Mouse (Mus musculus): ENCODE data around the gene Paxbp1. TPM values are rescaled to one million over a fixed set of nuclear protein-coding genes. Genes with fewer than 3 reads are reported as not detected.

Gene Paxbp1
- polyA plus RNA-seq, 1 experiment from 2014 or later, result 35.9 TPM

DNA sequence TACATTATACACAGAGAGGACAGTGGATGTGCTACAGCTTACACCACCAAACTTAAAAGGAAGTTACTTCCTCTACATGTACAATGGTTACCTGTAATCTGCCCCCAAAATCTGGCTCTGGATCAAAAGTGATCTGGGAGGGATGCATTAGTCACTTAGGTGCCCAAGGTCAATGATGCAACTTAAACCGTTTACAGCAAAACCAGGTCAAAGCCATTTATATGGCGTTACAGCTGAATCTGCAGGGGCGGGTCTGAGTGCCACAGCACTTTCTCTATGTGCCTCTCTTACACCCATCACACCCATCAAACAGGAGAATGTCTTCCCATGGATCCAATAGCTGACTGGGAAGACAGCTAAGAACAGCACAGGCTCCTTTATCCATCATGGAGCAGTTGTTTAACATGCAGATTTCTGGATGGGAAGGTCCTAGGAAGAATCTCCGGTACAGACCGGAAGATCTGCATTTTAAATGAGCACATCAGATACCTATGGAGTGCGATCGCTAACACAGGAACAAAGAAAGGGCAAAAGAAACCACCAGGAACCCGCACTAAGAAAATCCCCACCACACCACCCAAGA lies 15.1 kb downstream of the Paxbp1 start:
- H3K36me3 ChIP-seq (ENCODE audit: control insufficient read depth, insufficient read depth, low read length), result peaks cover 20% of the 10 kb centered on the region
- H3K27ac ChIP-seq (ENCODE audit: low read length), result no peak overlapping the region
- H3K27me3 ChIP-seq (replicated peaks; ENCODE audit: control insufficient read depth, insufficient read depth, low read length), result no peaks in the 10 kb centered on the region
- peaks cover 2% of the 10 kb centered on the region; the same call in 1 of the 2 replicates for H3K9me3 ChIP-seq (ENCODE audit: control insufficient read depth, low read length)
- no peak overlapping the region for H3K9ac ChIP-seq (ENCODE audit: low read depth, low read length)
- H3K4me1 ChIP-seq (ENCODE audit: control insufficient read depth, insufficient read depth, low read length), result no peaks in the 10 kb centered on the region
- no peak overlapping the region for H3K4me2 ChIP-seq (ENCODE audit: low read depth, low read length)
- 89% methylated on average over 8 of the region's 8 CpGs for WGBS
- ATAC-seq, result no peak
- no peak overlapping the region for H3K4me3 ChIP-seq (ENCODE audit: low read length)

GRCm38 (mm10) chr16:91026290-91026689 lies 18.1 kb downstream of the Paxbp1 start:
- Histone ChIP-seq H3K4me1 (ENCODE audit: control insufficient read depth, insufficient read depth, low read length) (no peaks in the 10 kb centered on the region), H3K9me3 (ENCODE audit: control insufficient read depth, low read length) (peaks cover 2% of the 10 kb centered on the region), H3K27me3 (replicated peaks; ENCODE audit: control insufficient read depth, insufficient read depth, low read length) (no peaks in the 10 kb centered on the region), H3K36me3 (ENCODE audit: control insufficient read depth, insufficient read depth, low read length) (peaks cover 24% of the 10 kb centered on the region), H3K4me2 (ENCODE audit: low read depth, low read length) (no peak overlapping the region), H3K9ac (ENCODE audit: low read depth, low read length) (no peak overlapping the region), H3K27ac (ENCODE audit: low read length) (no peak overlapping the region), H3K4me3 (ENCODE audit: low read length) (no peak overlapping the region)
- WGBS, result 93% methylated on average over 4 of the region's 4 CpGs
- ATAC-seq, result no peak

GRCm38 (mm10) chr16:91023384-91023783 lies 21.0 kb downstream of the Paxbp1 start:
- Histone ChIP-seq H3K27me3 (replicated peaks; ENCODE audit: control insufficient read depth, insufficient read depth, low read length) (no peaks in the 10 kb centered on the region), H3K4me2 (ENCODE audit: low read depth, low read length) (no peak overlapping the region), H3K27ac (ENCODE audit: low read length) (no peak overlapping the region), H3K4me3 (ENCODE audit: low read length) (no peak overlapping the region), H3K4me1 (ENCODE audit: control insufficient read depth, insufficient read depth, low read length) (no peaks in the 10 kb centered on the region), H3K9ac (ENCODE audit: low read depth, low read length) (no peak overlapping the region), H3K9me3 (ENCODE audit: control insufficient read depth, low read length) (peaks cover 2% of the 10 kb centered on the region), H3K36me3 (ENCODE audit: control insufficient read depth, insufficient read depth, low read length) (peaks cover 26% of the 10 kb centered on the region)
- 89% methylated on average over 1 of the region's 1 CpGs for WGBS
- no peak for ATAC-seq

DNA sequence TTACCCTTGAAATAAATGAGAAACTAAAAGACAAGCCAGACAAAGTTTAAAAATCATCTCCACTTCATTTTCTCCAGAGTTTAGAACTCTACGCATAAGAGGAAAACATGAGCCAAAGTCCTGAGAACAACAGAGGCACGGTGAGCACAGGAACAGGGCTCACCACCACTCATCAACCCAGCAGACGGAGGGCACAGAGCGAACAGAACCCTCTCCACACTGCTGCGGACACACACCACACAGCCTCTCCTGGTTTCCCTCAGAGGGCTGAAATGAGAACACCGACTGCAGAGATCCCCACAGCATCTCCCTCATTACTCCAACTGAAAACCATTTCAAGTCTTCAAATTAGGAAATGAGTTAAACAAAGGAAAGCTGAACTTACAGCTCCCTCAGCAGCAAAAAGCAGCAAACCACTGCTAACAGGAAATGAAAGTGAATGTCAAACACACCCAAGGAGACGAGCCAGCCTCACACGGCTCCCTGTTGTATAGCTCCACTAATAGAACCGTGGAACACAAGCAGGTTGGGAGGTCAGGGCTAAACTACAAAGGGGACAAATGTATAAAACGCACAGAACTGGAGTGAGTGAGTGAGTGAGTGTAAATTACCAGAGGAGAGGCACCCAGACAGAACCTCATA lies 23.4 kb downstream of the Paxbp1 start:
- no peaks in the 10 kb centered on the region for H3K27me3 ChIP-seq (replicated peaks; ENCODE audit: control insufficient read depth, insufficient read depth, low read length)
- H3K9me3 ChIP-seq (ENCODE audit: control insufficient read depth, low read length), result peaks cover 2% of the 10 kb centered on the region
- no peaks in the 10 kb centered on the region for H3K4me1 ChIP-seq (ENCODE audit: control insufficient read depth, insufficient read depth, low read length)
- no peak overlapping the region for H3K4me2 ChIP-seq (ENCODE audit: low read depth, low read length)
- H3K9ac ChIP-seq (ENCODE audit: low read depth, low read length), result no peak overlapping the region
- H3K4me3 ChIP-seq (ENCODE audit: low read length), result no peak overlapping the region
- no peak overlapping the region for H3K27ac ChIP-seq (ENCODE audit: low read length)
- 87% methylated on average over 10 of the region's 10 CpGs for WGBS
- no peak for ATAC-seq
- peaks cover 25% of the 10 kb centered on the region for H3K36me3 ChIP-seq (ENCODE audit: control insufficient read depth, insufficient read depth, low read length)

- 97% methylated on average over 4 of the region's 4 CpGs for WGBS
- no peak overlapping the region for H3K4me2 ChIP-seq (ENCODE audit: low read depth, low read length)
- no peak overlapping the region for H3K27ac ChIP-seq (ENCODE audit: low read length)
- H3K9ac ChIP-seq (ENCODE audit: low read depth, low read length), result no peak overlapping the region
- no peak for ATAC-seq
- peaks cover 16% of the 10 kb centered on the region for H3K36me3 ChIP-seq (ENCODE audit: control insufficient read depth, insufficient read depth, low read length)
- H3K4me1 ChIP-seq (ENCODE audit: control insufficient read depth, insufficient read depth, low read length), result no peaks in the 10 kb centered on the region
- no peaks in the 10 kb centered on the region for H3K27me3 ChIP-seq (replicated peaks; ENCODE audit: control insufficient read depth, insufficient read depth, low read length)
- H3K4me3 ChIP-seq (ENCODE audit: low read length), result no peak overlapping the region
- H3K9me3 ChIP-seq (ENCODE audit: control insufficient read depth, low read length), result peaks cover 2% of the 10 kb centered on the region
These were observed 24.9 kb downstream of the Paxbp1 start for GRCm38 (mm10) chr16:91019476-91019875.

GRCm38 (mm10) chr16:91015761-91016160 lies 28.6 kb downstream of the Paxbp1 start:
- 0 out of 2 replicates have a peak, but pooled peaks cover 3% of the 10 kb centered on the region for H3K36me3 ChIP-seq (ENCODE audit: control insufficient read depth, insufficient read depth, low read length)
- no peaks in the 10 kb centered on the region for H3K9me3 ChIP-seq (ENCODE audit: control insufficient read depth, low read length)
- 82% methylated on average over 4 of the region's 4 CpGs for WGBS
- H3K9ac ChIP-seq (ENCODE audit: low read depth, low read length), result no peak overlapping the region
- no peak overlapping the region for H3K4me3 ChIP-seq (ENCODE audit: low read length)
- H3K27me3 ChIP-seq (replicated peaks; ENCODE audit: control insufficient read depth, insufficient read depth, low read length), result no peaks in the 10 kb centered on the region
- ATAC-seq, result no peak
- H3K27ac ChIP-seq (ENCODE audit: low read length), result no peak overlapping the region
- 0 out of 2 replicates have a peak, but pooled peaks cover 4% of the 10 kb centered on the region for H3K4me1 ChIP-seq (ENCODE audit: control insufficient read depth, insufficient read depth, low read length)
- no peak overlapping the region for H3K4me2 ChIP-seq (ENCODE audit: low read depth, low read length)

DNA sequence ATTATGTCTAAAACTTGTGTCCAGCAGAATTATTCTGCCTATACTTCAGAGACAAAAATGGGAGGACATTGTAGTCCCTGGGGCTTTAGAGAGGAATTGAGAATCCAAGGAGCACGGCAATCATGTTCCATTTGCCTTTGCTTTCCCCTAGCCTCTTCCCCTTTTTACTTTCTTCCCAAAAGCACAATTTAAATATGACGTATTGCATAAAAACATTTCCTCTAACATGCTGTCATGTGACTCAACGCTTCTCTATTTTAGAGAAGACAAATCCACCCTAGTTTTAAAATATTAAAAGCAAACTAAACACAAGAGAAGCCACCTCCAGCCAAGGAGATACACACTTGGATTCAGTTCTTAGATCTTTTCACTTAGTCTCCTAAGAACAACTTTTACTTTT lies 32.5 kb downstream of the Paxbp1 start:
- 33% methylated on average over 3 of the region's 3 CpGs for WGBS
- Histone ChIP-seq H3K9me3 (ENCODE audit: control insufficient read depth, low read length) (no peaks in the 10 kb centered on the region), H3K4me1 (ENCODE audit: control insufficient read depth, insufficient read depth, low read length) (0 out of 2 replicates have a peak, but pooled peaks cover 4% of the 10 kb centered on the region), H3K9ac (ENCODE audit: low read depth, low read length) (no peak overlapping the region), H3K36me3 (ENCODE audit: control insufficient read depth, insufficient read depth, low read length) (0 out of 2 replicates have a peak, but pooled peaks cover 3% of the 10 kb centered on the region), H3K27ac (ENCODE audit: low read length) (peak overlapping the region; percentile 91), H3K4me3 (ENCODE audit: low read length) (peak overlapping the region; percentile 88), H3K27me3 (replicated peaks; ENCODE audit: control insufficient read depth, insufficient read depth, low read length) (no peaks in the 10 kb centered on the region), H3K4me2 (ENCODE audit: low read depth, low read length) (peak overlapping the region; percentile 58)
- no peak for ATAC-seq

DNA sequence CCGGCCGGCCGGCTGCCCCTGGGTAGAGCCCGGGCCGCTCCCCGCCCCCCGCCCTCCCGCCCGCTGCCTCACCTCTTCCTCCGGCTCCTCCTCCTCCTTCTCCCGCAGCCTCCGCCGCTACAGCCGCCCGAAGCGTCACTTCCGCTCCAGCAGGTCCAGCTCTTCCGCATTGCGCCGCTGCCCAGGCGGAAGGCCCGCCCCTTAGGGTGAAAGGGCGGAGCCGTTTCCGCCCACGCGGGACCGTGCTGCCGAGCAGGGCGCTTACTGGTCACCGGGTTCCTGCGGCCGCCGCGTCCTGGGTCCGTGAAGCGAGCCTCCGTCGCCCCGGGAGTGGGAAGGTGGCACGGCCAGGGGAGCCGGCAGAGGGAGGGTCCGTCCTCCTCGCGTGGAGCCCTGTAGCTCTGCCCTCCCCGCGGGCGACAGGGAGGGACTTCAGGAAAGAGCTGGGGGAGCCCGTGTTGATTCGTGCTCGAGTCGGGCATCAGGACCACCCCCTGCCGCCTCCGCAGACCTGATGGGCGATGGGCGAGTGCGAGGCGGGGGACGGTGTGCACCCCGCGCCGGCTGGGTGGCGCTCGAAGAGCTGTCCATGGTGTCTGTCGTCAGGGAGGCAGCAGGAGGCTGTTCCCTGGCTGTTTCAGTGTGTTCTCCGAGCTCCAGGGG lies 33.2 kb downstream of the Paxbp1 start, which contains the start of gene Synj1:
Synj1 (minus strand) TSS at position 288 of the 663 bp plus-strand sequence.
- under 1% methylated on average over 57 of the region's 66 CpGs for WGBS
- 0 out of 2 replicates have a peak, but pooled peaks cover 3% of the 10 kb centered on the region for H3K36me3 ChIP-seq (ENCODE audit: control insufficient read depth, insufficient read depth, low read length)
- no peaks in the 10 kb centered on the region for H3K27me3 ChIP-seq (replicated peaks; ENCODE audit: control insufficient read depth, insufficient read depth, low read length)
- peak within 1 kb of the TSS; percentile 89 for H3K9ac ChIP-seq (ENCODE audit: low read depth, low read length)
- H3K27ac ChIP-seq (ENCODE audit: low read length), result peak within 1 kb of the TSS; percentile 91
- no peaks in the 10 kb centered on the region for H3K9me3 ChIP-seq (ENCODE audit: control insufficient read depth, low read length)
- 0 out of 2 replicates have a peak, but pooled peaks cover 4% of the 10 kb centered on the region for H3K4me1 ChIP-seq (ENCODE audit: control insufficient read depth, insufficient read depth, low read length)
- peak within 1 kb of the TSS; percentile 72 for H3K4me2 ChIP-seq (ENCODE audit: low read depth, low read length)
- peak within 1 kb of the TSS; percentile 88 for H3K4me3 ChIP-seq (ENCODE audit: low read length)
- ATAC-seq, result peak; percentile 98

DNA sequence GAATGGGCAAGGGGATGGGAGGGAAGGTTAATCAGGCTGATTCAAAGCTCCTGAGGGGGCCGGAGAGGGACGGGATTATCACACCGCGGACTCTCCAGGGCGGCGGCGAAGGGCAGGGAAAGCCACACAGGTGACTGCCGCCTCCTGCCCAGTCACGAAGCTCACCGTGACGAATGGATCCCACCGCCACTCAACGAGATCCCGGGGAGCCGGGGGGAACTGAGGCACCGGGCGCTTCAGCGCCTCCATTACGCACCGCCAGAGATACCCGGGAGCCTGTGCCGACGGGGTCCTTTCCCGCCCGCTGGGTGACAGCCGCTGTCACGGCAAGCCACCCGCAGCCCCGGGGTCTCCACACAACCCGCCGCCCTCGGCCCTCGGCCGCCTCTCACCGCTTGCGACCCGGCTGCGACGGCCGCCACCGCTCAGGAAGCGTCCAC lies 33.7 kb downstream of the Paxbp1 start:
- Histone ChIP-seq H3K9me3 (ENCODE audit: control insufficient read depth, low read length) (no peaks in the 10 kb centered on the region), H3K4me3 (ENCODE audit: low read length) (peak overlapping the region; percentile 88), H3K4me2 (ENCODE audit: low read depth, low read length) (peak overlapping the region; percentile 72), H3K4me1 (ENCODE audit: control insufficient read depth, insufficient read depth, low read length) (0 out of 2 replicates have a peak, but pooled peaks cover 4% of the 10 kb centered on the region), H3K27ac (ENCODE audit: low read length) (peak overlapping the region; percentile 81), H3K36me3 (ENCODE audit: control insufficient read depth, insufficient read depth, low read length) (0 out of 2 replicates have a peak, but pooled peaks cover 3% of the 10 kb centered on the region), H3K27me3 (replicated peaks; ENCODE audit: control insufficient read depth, insufficient read depth, low read length) (no peaks in the 10 kb centered on the region), H3K9ac (ENCODE audit: low read depth, low read length) (peak overlapping the region; percentile 89)
- WGBS, result under 1% methylated on average over 41 of the region's 42 CpGs
- ATAC-seq, result peak; percentile 69
